ENCODE assay signal across 8 mouse cellular contexts in genomic region chr14:45423220-45423619, GRCm38 (mm10). TPM values are rescaled to one million over a fixed set of nuclear protein-coding genes. Genes with fewer than 3 reads are reported as not detected.
DNase-seq lines count a peak whose midpoint lies in the region; ATAC-seq lines count a peak whose summit lies in the region.

No protein-coding gene starts in this region.

- ATAC-seq in megakaryocyte progenitor cell, adult 5-6 weeks (replicated peaks; ENCODE audit: poor library complexity) = peak; percentile 69
- ATAC-seq in activated CD4-positive, CD25-positive, alpha-beta regulatory T cell, adult 4 months = no peak

- peak; percentile 40 to 65 for DNase-seq in heart, adult 18-20 months
- no peak for DNase-seq in heart, adult 11 months
- DNase-seq in 3T3-L1 (ENCODE audit: low read depth, low spot score) = peak; percentile 78
- DNase-seq in ZHBTc4 (ENCODE audit: low read depth, low spot score) = peak; percentile 79
- DNase-seq in embryo, embryonic 11.5 days (ENCODE audit: low read depth, low spot score) = peak; percentile 61
- DNase-seq in kidney, postnatal 36 days = peak; percentile 57 to 66

RNA-seq across cellular contexts. Expression of gene Gnpnat1, which starts 18.5 kb away (rescaled TPM):
- total RNA-seq in heart, adult 18-20 months (2021) = 10 to 100 TPM; 13.4 to 15.2 TPM
- total RNA-seq in megakaryocyte progenitor cell, adult 5-6 weeks (2015) = 49.7 and 54.0 TPM in 2 replicates
- total RNA-seq in megakaryocyte progenitor cell, adult 5-6 weeks (2017) = 22.7 and 34.2 TPM in 2 replicates
- polyA plus RNA-seq in activated CD4-positive, CD25-positive, alpha-beta regulatory T cell, adult 4 months (2017; shearing (Covaris generic)) = 10 to 100 TPM; 57.6 to 71.0 TPM
